Mouse (Mus musculus): ENCODE data around the gene Olfr810. TPM values are rescaled to one million over a fixed set of nuclear protein-coding genes. Genes with fewer than 3 reads are reported as not detected.

The Olfr810 gene
- polyA plus RNA-seq (2015; fragmentation: Nextera tagmentation; extraction: Ambion mirVana), result not detected in 2 replicates

GRCm38 (mm10) chr10:129794817-129795216 is at the start of gene Olfr810:
TSS of gene Olfr810 (minus strand) at chr10:129794917.
- no peaks in the 10 kb centered on the region for H3K9me3 ChIP-seq
- no peaks in the 10 kb centered on the region for H3K36me3 ChIP-seq
- no peak within 1 kb of the TSS for H3K4me3 ChIP-seq
- no peaks in the 10 kb centered on the region for H3K4me1 ChIP-seq (replicated peaks)
- H3K27me3 ChIP-seq, result no peaks in the 10 kb centered on the region
- H3K4me2 ChIP-seq, result no peak within 1 kb of the TSS
- no peak within 1 kb of the TSS for H3K27ac ChIP-seq (replicated peaks)
- H3K9ac ChIP-seq, result no peak within 1 kb of the TSS
- no peak for ATAC-seq (ENCODE audit: low read depth)

DNA sequence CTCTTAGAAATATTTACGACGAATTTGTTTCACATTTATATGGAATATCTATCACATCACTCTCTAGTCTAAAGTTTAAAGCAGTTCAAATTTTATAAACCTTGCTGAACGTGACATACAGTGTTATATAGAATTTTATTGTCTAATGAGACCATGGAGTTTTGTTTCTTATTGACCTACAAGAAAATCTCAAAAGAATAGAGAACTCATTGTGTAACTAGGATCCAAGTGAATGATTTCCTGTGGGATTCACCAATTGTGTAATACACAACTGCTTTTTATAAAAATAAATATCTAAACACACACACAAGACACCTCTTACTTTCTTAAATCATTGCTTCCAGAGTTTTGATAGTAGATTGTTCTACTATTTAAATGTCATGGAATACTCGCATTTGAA is 9.6 kb upstream of the Olfr810 start, which contains the start of gene Olfr811:
Olfr811 (minus strand) TSS at position 101 of the 400 bp plus-strand sequence.
- Histone ChIP-seq H3K4me1 (replicated peaks) (no peaks in the 10 kb centered on the region), H3K9me3 (no peaks in the 10 kb centered on the region), H3K4me3 (no peak within 1 kb of the TSS), H3K27ac (replicated peaks) (no peak within 1 kb of the TSS), H3K9ac (no peak within 1 kb of the TSS), H3K36me3 (no peaks in the 10 kb centered on the region), H3K27me3 (no peaks in the 10 kb centered on the region), H3K4me2 (no peak within 1 kb of the TSS)
- ATAC-seq (ENCODE audit: low read depth), result no peak
- 90% methylated on average over 4 of the region's 4 CpGs for WGBS

DNA sequence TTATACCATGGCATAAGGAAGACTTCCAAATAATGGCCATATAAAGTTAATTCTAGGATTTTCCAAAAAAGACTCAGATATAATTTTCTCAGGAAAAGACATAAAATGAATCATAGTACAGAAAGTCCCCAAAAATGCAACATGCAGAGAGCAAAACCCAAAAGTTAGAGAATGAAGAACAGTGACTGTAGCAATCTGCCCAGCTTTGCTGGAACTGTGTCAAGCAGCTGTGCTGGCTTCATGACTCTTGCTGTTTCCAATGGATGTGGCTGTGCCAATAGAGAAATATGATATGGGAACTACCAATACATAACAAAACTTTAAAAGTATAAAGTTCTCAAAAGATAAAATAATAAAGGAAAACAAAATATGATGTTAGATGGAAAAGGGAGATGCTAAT is 16.6 kb downstream of the Olfr810 start:
- Histone ChIP-seq H3K9me3 (no peaks in the 10 kb centered on the region), H3K4me2 (no peak overlapping the region), H3K9ac (no peak overlapping the region), H3K27ac (replicated peaks) (no peak overlapping the region), H3K4me3 (no peak overlapping the region), H3K27me3 (no peaks in the 10 kb centered on the region), H3K36me3 (no peaks in the 10 kb centered on the region), H3K4me1 (replicated peaks) (no peaks in the 10 kb centered on the region)
- ATAC-seq (ENCODE audit: low read depth), result no peak

GRCm38 (mm10) chr10:129774338-129774737 is 20.4 kb downstream of the Olfr810 start, which contains the start of gene Olfr809:
TSS of gene Olfr809 (plus strand) at chr10:129774638.
- no peaks in the 10 kb centered on the region for H3K9me3 ChIP-seq
- no peaks in the 10 kb centered on the region for H3K4me1 ChIP-seq (replicated peaks)
- H3K9ac ChIP-seq, result no peak within 1 kb of the TSS
- no peaks in the 10 kb centered on the region for H3K36me3 ChIP-seq
- H3K4me3 ChIP-seq, result no peak within 1 kb of the TSS
- H3K4me2 ChIP-seq, result no peak within 1 kb of the TSS
- no peaks in the 10 kb centered on the region for H3K27me3 ChIP-seq
- ATAC-seq (ENCODE audit: low read depth), result no peak
- H3K27ac ChIP-seq (replicated peaks), result no peak within 1 kb of the TSS

DNA sequence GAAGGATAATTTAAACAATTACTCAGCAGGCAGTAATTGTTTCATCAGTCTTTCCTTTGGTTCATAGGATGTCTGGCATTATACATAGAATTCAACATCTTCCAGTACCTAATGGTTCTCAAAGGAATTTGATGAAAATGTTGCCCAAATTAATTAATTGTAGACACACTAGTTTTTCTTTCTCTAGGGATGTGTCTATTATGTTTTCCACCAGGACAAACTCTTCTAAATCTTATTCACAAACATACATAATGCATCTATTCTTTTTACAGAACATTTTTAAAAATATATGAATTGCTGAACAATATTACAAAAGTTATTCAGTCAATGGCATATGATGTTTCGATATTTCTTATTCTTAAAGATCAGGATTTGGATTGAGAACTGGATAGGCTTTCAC is 29.5 kb downstream of the Olfr810 start, which contains the start of gene Olfr808:
Olfr808 (plus strand) TSS at position 301 of the 400 bp plus-strand sequence.
- H3K9ac ChIP-seq, result no peak within 1 kb of the TSS
- H3K4me3 ChIP-seq, result no peak within 1 kb of the TSS
- H3K9me3 ChIP-seq, result no peaks in the 10 kb centered on the region
- no peak for ATAC-seq (ENCODE audit: low read depth)
- 94% methylated on average over 1 of the region's 1 CpGs for WGBS
- H3K27ac ChIP-seq (replicated peaks), result no peak within 1 kb of the TSS
- no peaks in the 10 kb centered on the region for H3K36me3 ChIP-seq
- no peaks in the 10 kb centered on the region for H3K4me1 ChIP-seq (replicated peaks)
- no peak within 1 kb of the TSS for H3K4me2 ChIP-seq
- no peaks in the 10 kb centered on the region for H3K27me3 ChIP-seq

GRCm38 (mm10) chr10:129757693-129758092 is 37.0 kb downstream of the Olfr810 start, which contains the start of gene Olfr807:
TSS of gene Olfr807 (minus strand) at chr10:129757793.
- ATAC-seq (ENCODE audit: low read depth), result no peak
- Histone ChIP-seq H3K4me3 (no peak within 1 kb of the TSS), H3K9me3 (no peaks in the 10 kb centered on the region), H3K27ac (replicated peaks) (no peak within 1 kb of the TSS), H3K4me1 (replicated peaks) (no peaks in the 10 kb centered on the region), H3K9ac (no peak within 1 kb of the TSS), H3K27me3 (no peaks in the 10 kb centered on the region), H3K4me2 (no peak within 1 kb of the TSS), H3K36me3 (no peaks in the 10 kb centered on the region)
- WGBS, result 86% methylated on average over 1 of the region's 1 CpGs

DNA sequence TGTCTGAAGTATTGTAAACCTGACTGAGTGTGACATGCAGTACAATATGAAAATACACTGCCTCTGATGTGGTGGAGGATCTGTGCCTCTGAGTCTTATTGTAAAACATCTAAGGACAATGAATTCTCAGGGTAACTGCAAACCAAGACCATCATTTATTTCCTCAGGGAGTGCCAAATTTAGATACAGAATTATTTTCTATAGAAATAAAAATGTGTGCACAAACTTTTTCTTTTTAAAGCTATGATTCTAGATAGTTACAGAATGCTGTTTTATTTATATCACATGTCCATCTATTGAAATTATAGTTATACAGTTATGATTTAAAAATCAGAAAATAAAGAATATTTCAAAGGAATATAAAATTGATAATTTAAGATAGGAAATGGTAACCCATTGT is 52.9 kb downstream of the Olfr810 start, which contains the start of gene Olfr806:
Olfr806 (minus strand) TSS at position 101 of the 400 bp plus-strand sequence.
- H3K4me1 ChIP-seq (replicated peaks), result no peaks in the 10 kb centered on the region
- H3K27me3 ChIP-seq, result no peaks in the 10 kb centered on the region
- ATAC-seq (ENCODE audit: low read depth), result no peak
- no peaks in the 10 kb centered on the region for H3K9me3 ChIP-seq
- no peak within 1 kb of the TSS for H3K4me2 ChIP-seq
- no peaks in the 10 kb centered on the region for H3K36me3 ChIP-seq
- H3K27ac ChIP-seq (replicated peaks), result no peak within 1 kb of the TSS
- H3K9ac ChIP-seq, result no peak within 1 kb of the TSS
- no peak within 1 kb of the TSS for H3K4me3 ChIP-seq

Other genes with a start within 250 kb of the Olfr810 start
- not detected in 2 replicates for gene Olfr794, start 227.3 kb downstream of the Olfr810 start, polyA plus RNA-seq (2015; fragmentation: Nextera tagmentation; extraction: Ambion mirVana)
- not detected in 2 replicates for gene Olfr796, start 182.3 kb downstream of the Olfr810 start, polyA plus RNA-seq (2015; fragmentation: Nextera tagmentation; extraction: Ambion mirVana)
- gene Olfr798, start 167.0 kb downstream of the Olfr810 start, polyA plus RNA-seq (2015; fragmentation: Nextera tagmentation; extraction: Ambion mirVana), result not detected in 2 replicates
- not detected in 2 replicates for gene Olfr799, start 157.4 kb downstream of the Olfr810 start, polyA plus RNA-seq (2015; fragmentation: Nextera tagmentation; extraction: Ambion mirVana)
- gene Olfr800, start 137.2 kb downstream of the Olfr810 start, polyA plus RNA-seq (2015; fragmentation: Nextera tagmentation; extraction: Ambion mirVana), result not detected in 2 replicates
- gene Olfr801, start 121.1 kb downstream of the Olfr810 start, polyA plus RNA-seq (2015; fragmentation: Nextera tagmentation; extraction: Ambion mirVana), result not detected in 2 replicates
- 0.03 TPM in 1 of 2 replicates, not detected in the other for gene Olfr802, start 106.7 kb downstream of the Olfr810 start, polyA plus RNA-seq (2015; fragmentation: Nextera tagmentation; extraction: Ambion mirVana)
- not detected in 2 replicates for gene Olfr803, start 100.6 kb downstream of the Olfr810 start, polyA plus RNA-seq (2015; fragmentation: Nextera tagmentation; extraction: Ambion mirVana)
- not detected in 2 replicates for gene Olfr804, start 91.7 kb downstream of the Olfr810 start, polyA plus RNA-seq (2015; fragmentation: Nextera tagmentation; extraction: Ambion mirVana)
- gene Olfr805, start 65.5 kb downstream of the Olfr810 start, polyA plus RNA-seq (2015; fragmentation: Nextera tagmentation; extraction: Ambion mirVana), result not detected in 2 replicates
- not detected in 2 replicates for gene Olfr806, start 53.0 kb downstream of the Olfr810 start, polyA plus RNA-seq (2015; fragmentation: Nextera tagmentation; extraction: Ambion mirVana)
- not detected in 2 replicates for gene Olfr807, start 37.1 kb downstream of the Olfr810 start, polyA plus RNA-seq (2015; fragmentation: Nextera tagmentation; extraction: Ambion mirVana)
- not detected in 2 replicates for gene Olfr808, start 29.4 kb downstream of the Olfr810 start, polyA plus RNA-seq (2015; fragmentation: Nextera tagmentation; extraction: Ambion mirVana)
- gene Olfr809, start 20.3 kb downstream of the Olfr810 start, polyA plus RNA-seq (2015; fragmentation: Nextera tagmentation; extraction: Ambion mirVana), result not detected in 2 replicates
- not detected in 2 replicates for gene Olfr811, start 9.5 kb upstream of the Olfr810 start, polyA plus RNA-seq (2015; fragmentation: Nextera tagmentation; extraction: Ambion mirVana)
- gene Olfr812, start 51.2 kb upstream of the Olfr810 start, polyA plus RNA-seq (2015; fragmentation: Nextera tagmentation; extraction: Ambion mirVana), result not detected in 2 replicates
- gene Olfr813, start 60.5 kb upstream of the Olfr810 start, polyA plus RNA-seq (2015; fragmentation: Nextera tagmentation; extraction: Ambion mirVana), result not detected in 2 replicates
- gene Olfr814, start 84.9 kb upstream of the Olfr810 start, polyA plus RNA-seq (2015; fragmentation: Nextera tagmentation; extraction: Ambion mirVana), result not detected in 2 replicates
- gene Olfr815, start 111.0 kb upstream of the Olfr810 start, polyA plus RNA-seq (2015; fragmentation: Nextera tagmentation; extraction: Ambion mirVana), result not detected in 2 replicates
- not detected in 2 replicates for gene Olfr816, start 120.7 kb upstream of the Olfr810 start, polyA plus RNA-seq (2015; fragmentation: Nextera tagmentation; extraction: Ambion mirVana)
- gene Olfr818, start 154.2 kb upstream of the Olfr810 start, polyA plus RNA-seq (2015; fragmentation: Nextera tagmentation; extraction: Ambion mirVana), result not detected in 2 replicates
- gene Olfr819, start 172.3 kb upstream of the Olfr810 start, polyA plus RNA-seq (2015; fragmentation: Nextera tagmentation; extraction: Ambion mirVana), result not detected in 2 replicates
- gene Olfr247, start 181.2 kb upstream of the Olfr810 start, polyA plus RNA-seq (2015; fragmentation: Nextera tagmentation; extraction: Ambion mirVana), result not detected in 2 replicates
- gene Gm10310, start 190.1 kb upstream of the Olfr810 start, polyA plus RNA-seq (2015; fragmentation: Nextera tagmentation; extraction: Ambion mirVana), result not detected in 2 replicates
- gene Olfr820, start 217.7 kb upstream of the Olfr810 start, polyA plus RNA-seq (2015; fragmentation: Nextera tagmentation; extraction: Ambion mirVana), result not detected in 2 replicates
- gene Olfr821, start 235.4 kb upstream of the Olfr810 start, polyA plus RNA-seq (2015; fragmentation: Nextera tagmentation; extraction: Ambion mirVana), result not detected in 2 replicates